Mouse (Mus musculus) intestine, embryonic 16.5 days (tissue): ENCODE data around the gene Nat14. TPM values are rescaled to one million over a fixed set of nuclear protein-coding genes. Genes with fewer than 3 reads are reported as not detected.
A peak's percentile ranks its signal among the peaks of the same experiment; 100 is the strongest.

Experiments
- ATAC-seq: fragments of 200-750 bp; cut with Nextera tagmentation; 2 replicates; pipeline ENCODE4 v1.8.0; 2017; ENCODE audit warnings: moderate TSS enrichment, moderate library complexity
- H3K27ac ChIP-seq: fragments of 300-500 bp; sonication (generic); 2 replicates; pipeline ENCODE4 v1.5.1; 2014; ENCODE audit warnings: mild to moderate bottlenecking, low read length
- H3K27me3 ChIP-seq: fragments of 300-500 bp; sonication (generic); replicated peaks from 2 replicates; pipeline ENCODE4 v1.6.1; 2014; ENCODE audit warnings: low read length, control low read depth, mixed read lengths; ENCODE audit not compliant: control insufficient read depth, insufficient read depth
- H3K36me3 ChIP-seq: fragments of 300-500 bp; sonication (generic); 2 replicates; pipeline ENCODE4 v1.6.1; 2014; ENCODE audit warnings: low read length, control low read depth; ENCODE audit not compliant: control insufficient read depth, insufficient read depth
- H3K4me1 ChIP-seq: fragments of 300-500 bp; sonication (generic); 2 replicates; pipeline ENCODE4 v1.6.1; 2014; ENCODE audit warnings: low read length, control low read depth, mixed read lengths; ENCODE audit not compliant: control insufficient read depth, insufficient read depth
- H3K4me2 ChIP-seq: fragments of 300-500 bp; sonication (generic); 2 replicates; pipeline ENCODE4 v1.6.1; 2014; ENCODE audit warnings: low read depth, low read length, control low read depth
- H3K4me3 ChIP-seq: fragments of 300-500 bp; sonication (generic); 2 replicates; pipeline ENCODE4 v1.5.1; 2014; ENCODE audit warnings: mild to moderate bottlenecking, low read length
- H3K9ac ChIP-seq: fragments of 300-500 bp; sonication (generic); 2 replicates; pipeline ENCODE4 v1.6.1; 2014; ENCODE audit warnings: low read depth, low read length
- H3K9me3 ChIP-seq: fragments of 300-500 bp; sonication (generic); 2 replicates; pipeline ENCODE4 v1.6.1; 2016; ENCODE audit warnings: low read length, control low read depth; ENCODE audit not compliant: control insufficient read depth
- WGBS: fragments of 180-500 bp; shearing (Covaris S2); extraction: QIAGEN DNeasy Blood & Tissue Kit; methylation state at CpG from one replicate; pipeline ENCODE4 v1.1.7; 2014; 5-methylcytosine and 5-hydroxymethylcytosine counted together
- polyA plus RNA-seq: library from polyadenylated mRNA; unstranded; fragments of >200 nt; fragmentation: Nextera tagmentation; extraction: Ambion mirVana; gene quantifications from 2 replicates; pipeline ENCODE4 v1.2.1, GENCODE M21; 2015

The Nat14 gene
- polyA plus RNA-seq, 1 experiment from 2014 or later: 3.6 TPM

DNA sequence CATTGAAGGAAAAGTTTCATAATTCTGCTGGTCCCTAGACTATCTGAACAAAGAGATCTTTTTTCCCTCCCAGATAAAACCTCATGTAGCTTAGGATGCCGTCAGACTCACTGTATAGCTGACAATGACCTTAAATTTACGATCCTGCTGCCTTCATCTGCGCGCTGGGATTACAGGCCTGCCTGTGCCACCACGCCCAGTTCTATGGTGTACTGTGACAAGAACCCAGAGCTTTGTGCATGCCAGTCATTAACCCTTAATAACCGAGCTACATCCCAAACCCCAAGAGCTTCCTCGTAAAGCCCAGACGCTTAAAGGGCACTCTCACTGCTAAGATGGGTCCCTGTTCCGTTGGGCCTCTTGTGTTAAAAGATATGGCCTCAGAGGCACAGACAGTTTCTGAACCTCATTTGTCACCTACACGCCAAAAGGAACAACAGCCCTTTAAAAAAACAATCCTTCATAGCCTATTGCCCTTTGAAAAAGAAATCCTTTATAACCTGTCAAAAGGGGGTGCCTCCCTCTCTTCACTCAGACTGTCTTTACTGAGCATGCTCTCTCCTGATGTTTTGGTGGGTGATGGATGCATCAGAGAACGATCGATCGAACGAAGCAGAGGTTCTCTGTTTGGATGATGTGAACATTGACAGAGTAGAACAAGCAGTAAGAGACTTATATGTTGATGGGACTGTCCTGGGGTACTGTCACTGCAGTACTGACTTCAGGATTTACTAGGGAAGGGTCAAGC lies 6.0 kb upstream of the Nat14 start:
- 14% methylated on average over 14 of the region's 14 CpGs for WGBS
- Histone ChIP-seq H3K27ac (peak overlapping the region; percentile 96), H3K4me3 (peak overlapping the region; percentile 69), H3K4me1 (peaks cover 18% of the 10 kb centered on the region), H3K27me3 (no peaks in the 10 kb centered on the region), H3K9ac (peak overlapping the region; percentile 85), H3K4me2 (peak overlapping the region; percentile 87), H3K9me3 (no peaks in the 10 kb centered on the region), H3K36me3 (peaks cover 20% of the 10 kb centered on the region)
- peak; percentile 66 for ATAC-seq

DNA sequence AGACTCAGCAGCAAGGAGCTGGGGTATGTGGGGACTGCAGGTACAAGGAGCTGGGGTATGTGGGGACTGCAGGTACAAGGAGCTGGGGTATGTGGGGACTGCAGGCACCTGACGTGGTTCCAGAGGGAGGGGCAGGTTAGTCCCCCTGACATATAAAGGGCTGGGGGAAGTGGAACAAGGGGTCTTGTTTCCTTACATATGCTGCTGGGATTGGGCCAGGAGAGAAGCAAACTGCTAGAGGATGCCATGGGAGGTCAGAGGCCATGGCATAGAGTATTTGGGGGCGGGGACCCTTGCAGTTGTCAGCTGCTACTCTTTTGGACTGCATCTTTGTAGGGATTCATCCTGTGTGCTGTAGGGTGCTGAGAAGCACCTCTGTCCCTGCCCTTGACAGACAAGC lies 4.3 kb upstream of the Nat14 start:
- ATAC-seq: no peak
- peaks cover 19% of the 10 kb centered on the region for H3K4me1 ChIP-seq
- no peak overlapping the region for H3K27ac ChIP-seq
- peaks cover 21% of the 10 kb centered on the region for H3K36me3 ChIP-seq
- no peak overlapping the region for H3K4me3 ChIP-seq
- H3K27me3 ChIP-seq: no peaks in the 10 kb centered on the region
- 86% methylated on average over 2 of the region's 2 CpGs for WGBS
- no peak overlapping the region for H3K9ac ChIP-seq
- no peaks in the 10 kb centered on the region for H3K9me3 ChIP-seq
- H3K4me2 ChIP-seq: no peak overlapping the region

DNA sequence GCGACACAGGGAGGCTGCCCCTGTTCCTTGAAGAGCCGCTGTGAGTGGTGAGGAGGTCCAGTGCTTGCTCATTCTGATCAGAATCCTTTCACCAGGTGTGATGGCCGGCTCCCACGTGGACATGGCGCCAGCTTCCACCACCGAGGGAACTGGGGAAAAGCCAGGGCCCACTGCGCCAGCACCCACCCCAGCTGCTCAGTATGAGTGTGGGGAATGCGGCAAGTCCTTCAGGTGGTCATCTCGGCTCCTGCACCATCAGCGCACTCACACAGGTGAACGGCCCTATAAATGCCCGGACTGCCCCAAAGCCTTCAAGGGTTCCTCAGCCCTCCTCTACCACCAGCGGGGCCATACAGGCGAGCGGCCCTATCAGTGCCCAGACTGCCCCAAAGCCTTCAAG lies 3.1 kb upstream of the Nat14 start:
- ATAC-seq: no peak
- WGBS: 94% methylated on average over 15 of the region's 15 CpGs
- Histone ChIP-seq H3K4me3 (no peak overlapping the region), H3K4me1 (peaks cover 31% of the 10 kb centered on the region), H3K9me3 (no peaks in the 10 kb centered on the region), H3K9ac (no peak overlapping the region), H3K27me3 (no peaks in the 10 kb centered on the region), H3K36me3 (peaks cover 21% of the 10 kb centered on the region), H3K27ac (no peak overlapping the region), H3K4me2 (no peak overlapping the region)

DNA sequence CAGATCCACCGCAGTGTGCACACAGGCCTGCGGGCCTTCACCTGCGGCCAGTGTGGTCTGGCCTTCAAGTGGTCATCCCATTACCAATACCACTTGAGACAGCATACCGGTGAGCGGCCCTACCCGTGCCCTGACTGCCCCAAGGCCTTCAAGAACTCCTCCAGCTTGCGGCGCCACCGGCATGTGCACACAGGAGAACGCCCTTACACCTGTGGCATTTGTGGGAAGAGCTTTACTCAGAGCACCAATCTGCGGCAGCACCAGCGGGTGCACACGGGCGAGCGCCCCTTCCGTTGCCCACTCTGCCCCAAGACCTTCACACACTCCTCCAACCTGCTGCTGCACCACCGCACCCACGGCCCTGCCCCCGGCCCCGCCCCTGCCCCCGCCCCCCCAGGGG lies 2.7 kb upstream of the Nat14 start:
- Histone ChIP-seq H3K27ac (no peak overlapping the region), H3K4me2 (no peak overlapping the region), H3K9me3 (no peaks in the 10 kb centered on the region), H3K9ac (no peak overlapping the region), H3K27me3 (no peaks in the 10 kb centered on the region), H3K4me3 (no peak overlapping the region), H3K4me1 (peaks cover 35% of the 10 kb centered on the region), H3K36me3 (peaks cover 21% of the 10 kb centered on the region)
- WGBS: 84% methylated on average over 21 of the region's 21 CpGs
- ATAC-seq: no peak

DNA sequence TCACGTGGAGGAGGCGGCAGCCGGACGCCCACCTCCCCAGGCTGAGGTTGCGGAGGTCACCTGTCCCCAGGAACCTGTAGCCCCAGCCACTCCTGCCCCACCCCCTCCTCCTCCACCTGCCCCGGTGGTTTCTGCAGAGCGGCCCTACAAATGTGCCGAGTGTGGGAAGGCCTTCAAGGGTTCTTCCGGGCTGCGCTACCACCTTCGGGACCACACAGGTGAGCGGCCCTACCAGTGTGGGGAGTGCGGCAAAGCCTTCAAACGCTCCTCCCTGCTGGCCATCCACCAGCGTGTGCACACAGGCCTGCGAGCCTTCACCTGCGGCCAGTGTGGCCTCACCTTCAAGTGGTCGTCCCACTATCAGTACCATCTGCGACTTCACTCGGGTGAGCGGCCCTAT lies 1.9 kb upstream of the Nat14 start:
- Histone ChIP-seq H3K36me3 (peaks cover 21% of the 10 kb centered on the region), H3K27me3 (no peaks in the 10 kb centered on the region), H3K9me3 (no peaks in the 10 kb centered on the region), H3K4me2 (no peak overlapping the region), H3K4me3 (no peak overlapping the region), H3K4me1 (peaks cover 36% of the 10 kb centered on the region), H3K9ac (no peak overlapping the region), H3K27ac (no peak overlapping the region)
- whole genome bisulfite sequencing: 91% methylated on average over 21 of the region's 21 CpGs
- ATAC-seq: no peak

DNA sequence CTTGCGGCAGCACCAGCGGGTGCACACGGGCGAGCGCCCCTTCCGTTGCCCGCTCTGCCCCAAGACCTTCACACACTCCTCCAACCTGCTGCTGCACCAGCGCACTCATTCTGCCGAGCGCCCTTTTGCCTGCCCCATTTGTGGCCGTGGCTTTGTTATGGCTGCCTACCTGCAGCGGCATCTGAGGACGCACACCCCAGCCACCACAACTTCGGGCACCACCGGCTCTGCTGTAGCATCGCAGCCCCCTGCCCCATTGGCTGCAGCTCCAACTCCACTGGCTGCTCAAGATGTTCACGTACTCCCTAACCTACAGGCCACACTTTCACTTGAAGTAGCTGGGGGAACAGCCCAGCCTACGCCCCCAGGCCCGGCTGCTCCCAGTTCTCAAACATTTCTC lies 1.3 kb upstream of the Nat14 start:
- ATAC-seq: no peak
- WGBS: 92% methylated on average over 19 of the region's 19 CpGs
- Histone ChIP-seq H3K27ac (no peak overlapping the region; the same call in 1 of the 2 replicates), H3K4me3 (no peak overlapping the region), H3K36me3 (peaks cover 21% of the 10 kb centered on the region), H3K9me3 (no peaks in the 10 kb centered on the region), H3K4me1 (peaks cover 40% of the 10 kb centered on the region), H3K27me3 (no peaks in the 10 kb centered on the region), H3K4me2 (no peak overlapping the region), H3K9ac (0 out of 2 replicates have a peak overlapping the region, but pooled peaks have one; percentile 4)

DNA sequence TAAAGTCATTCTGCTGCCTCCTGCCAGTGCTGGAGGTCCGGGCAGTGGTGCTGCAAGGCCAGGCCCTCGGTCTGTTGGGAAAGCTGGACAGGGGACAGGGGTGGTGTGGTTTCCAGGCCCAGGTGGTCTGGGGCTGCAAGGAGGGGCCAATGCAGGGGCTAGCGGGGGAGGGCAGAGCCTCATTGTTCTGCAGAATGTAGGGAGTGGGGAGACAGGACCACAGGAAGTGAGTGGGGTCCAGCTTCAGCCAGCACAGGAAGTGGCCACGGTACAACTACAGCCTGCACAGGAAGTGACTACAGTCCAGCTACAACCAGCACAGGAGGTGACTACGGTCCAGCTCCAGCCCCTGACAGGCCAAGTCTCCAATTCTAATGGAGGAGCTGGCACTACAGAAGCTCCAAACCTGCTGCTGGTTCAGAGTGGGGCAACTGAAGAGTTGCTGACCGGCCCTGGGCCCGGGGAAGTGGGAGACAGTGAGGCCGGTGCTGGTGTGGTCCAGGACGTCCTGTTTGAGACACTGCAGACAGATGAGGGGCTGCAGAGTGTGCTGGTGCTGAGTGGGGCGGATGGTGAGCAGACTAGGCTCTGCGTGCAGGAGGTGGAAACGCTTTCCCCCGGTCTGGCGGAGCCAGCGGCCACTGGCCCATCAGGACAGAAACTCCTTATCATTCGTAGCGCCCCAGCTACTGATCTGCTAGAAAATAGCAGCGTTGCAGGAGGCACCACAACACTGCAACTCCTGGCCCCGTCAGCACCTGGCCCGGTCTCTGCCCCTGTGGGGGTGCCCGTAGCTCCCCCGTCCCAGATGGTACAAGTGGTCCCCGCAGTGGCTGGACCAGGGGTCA lies 628 bp upstream of the Nat14 start:
- Histone ChIP-seq H3K9ac (0 out of 2 replicates have a peak overlapping the region, but pooled peaks have one; percentile 4), H3K4me1 (peaks cover 43% of the 10 kb centered on the region), H3K9me3 (no peaks in the 10 kb centered on the region), H3K27me3 (no peaks in the 10 kb centered on the region), H3K27ac (peak overlapping the region; percentile 66), H3K4me2 (no peak overlapping the region), H3K36me3 (peaks cover 21% of the 10 kb centered on the region), H3K4me3 (no peak overlapping the region)
- WGBS: 63% methylated on average over 23 of the region's 23 CpGs
- ATAC-seq: no peak

DNA sequence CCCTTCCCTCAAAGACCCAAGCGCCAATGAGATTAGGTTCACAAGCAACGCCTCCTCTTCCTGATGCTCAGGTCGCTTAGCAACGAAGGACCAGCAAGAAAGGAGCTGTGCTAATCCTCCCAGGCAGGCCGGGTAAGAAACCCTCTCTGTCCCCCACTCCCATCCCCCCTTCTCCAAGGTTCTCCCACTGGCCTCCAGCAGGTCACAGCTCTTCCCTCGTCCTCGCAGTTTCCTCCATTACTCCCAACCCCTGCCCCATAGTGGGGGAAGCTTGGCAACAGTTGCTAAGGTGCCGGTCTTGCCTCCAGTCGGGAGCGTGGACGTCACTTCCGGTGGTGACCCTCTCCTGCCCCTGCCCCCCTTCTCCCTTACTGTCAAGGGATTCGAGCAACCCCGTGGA lies 680 bp downstream of the Nat14 start:
- Histone ChIP-seq H3K9ac (peak overlapping the region; percentile 69; the same call in 1 of the 2 replicates), H3K36me3 (peaks cover 21% of the 10 kb centered on the region), H3K4me2 (peak overlapping the region; percentile 56), H3K4me3 (peak overlapping the region; percentile 21), H3K27me3 (no peaks in the 10 kb centered on the region; the same call in 1 of the 2 replicates), H3K9me3 (no peaks in the 10 kb centered on the region), H3K27ac (peak overlapping the region; percentile 43; the same call in 1 of the 2 replicates), H3K4me1 (peaks cover 42% of the 10 kb centered on the region)
- ATAC-seq: peak; percentile 14
- 1% methylated on average over 14 of the region's 14 CpGs for WGBS

DNA sequence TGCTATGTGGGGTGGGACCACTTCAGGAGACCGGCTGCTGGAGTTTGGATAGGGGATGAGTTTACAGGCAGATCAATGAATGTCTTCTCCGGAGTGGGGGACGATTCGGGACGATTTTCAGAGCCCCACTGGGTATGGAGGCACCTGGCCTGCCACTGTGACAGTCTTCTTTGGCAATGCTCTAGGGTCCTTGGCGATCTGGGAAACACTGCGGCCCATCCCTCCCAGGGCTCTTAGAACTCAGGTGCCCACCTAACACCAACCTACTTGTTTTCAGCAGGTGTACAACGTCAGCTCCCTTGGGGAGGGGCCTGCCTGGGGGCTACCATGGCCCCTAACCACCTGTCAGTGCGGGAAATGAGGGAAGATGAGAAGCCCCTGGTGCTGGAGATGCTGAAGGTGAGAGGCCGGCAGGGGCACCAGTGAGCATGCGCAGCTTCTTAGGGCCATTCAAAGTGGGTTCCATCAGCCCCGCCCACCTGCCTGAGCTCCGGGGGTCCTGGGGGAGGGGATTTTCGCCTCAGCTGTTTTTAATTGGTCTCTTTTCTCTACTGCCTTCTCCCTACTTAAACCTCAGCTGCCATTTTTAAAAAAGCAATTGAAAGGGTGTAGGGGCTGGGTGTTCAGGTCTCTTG lies 1.2 kb downstream of the Nat14 start:
- Histone ChIP-seq H3K9me3 (no peaks in the 10 kb centered on the region), H3K27me3 (no peaks in the 10 kb centered on the region; the same call in 1 of the 2 replicates), H3K4me2 (peak overlapping the region; percentile 56), H3K4me3 (peak overlapping the region; percentile 21), H3K36me3 (peaks cover 21% of the 10 kb centered on the region), H3K4me1 (peaks cover 42% of the 10 kb centered on the region), H3K9ac (peak overlapping the region; percentile 69), H3K27ac (peak overlapping the region; percentile 91; the same call in 1 of the 2 replicates)
- ATAC-seq: no peak
- 3% methylated on average over 14 of the region's 14 CpGs for WGBS
